Mouse (Mus musculus) G1E (cell line): ENCODE results near the gene Card14. TPM values are rescaled to one million over a fixed set of nuclear protein-coding genes. Genes with fewer than 3 reads are reported as not detected.

Experiments
- ATAC-seq: 2 replicates; pipeline ENCODE4 v1.8.0; 2016; ENCODE audit warnings: mild to moderate bottlenecking; ENCODE audit not compliant: insufficient number of reproducible peaks, poor library complexity, low FRiP score, severe bottlenecking; ENCODE audit errors: extremely low read depth
- DNase-seq: peaks from one replicate; pipeline ENCODE4 v3.0.0; 2012; ENCODE audit warnings: low spot score
- H3K27me3 ChIP-seq: 2 replicates; pipeline ENCODE4 v1.6.1; 2012; ENCODE audit warnings: mild to moderate bottlenecking, low read length, inconsistent platforms; ENCODE audit not compliant: insufficient read depth
- H3K36me3 ChIP-seq: replicated peaks from 2 replicates; pipeline ENCODE3; 2012; ENCODE audit warnings: mild to moderate bottlenecking, inconsistent platforms
- H3K4me1 ChIP-seq: 2 replicates; pipeline ENCODE4 v1.6.1; 2012; ENCODE audit warnings: low read depth, low read length, inconsistent platforms, mixed read lengths; ENCODE audit not compliant: insufficient read depth
- H3K4me3 ChIP-seq: 2 replicates; pipeline ENCODE4 v1.5.1; 2012; ENCODE audit warnings: low read depth, mild to moderate bottlenecking, inconsistent platforms, low read length, moderate library complexity, mixed read lengths
- H3K9me3 ChIP-seq: replicated peaks from 2 replicates; pipeline ENCODE4 v1.6.1; 2012; ENCODE audit warnings: inconsistent platforms
- CTCF ChIP-seq: IDR thresholded peaks from 2 replicates; pipeline ENCODE4 v1.5.1; 2012; ENCODE audit warnings: low read depth, low read length, inconsistent platforms, mixed read lengths
- GATA1 ChIP-seq: IDR thresholded peaks from 2 replicates; pipeline ENCODE4 v1.6.1; 2012; ENCODE audit warnings: borderline replicate concordance, low read length, inconsistent platforms, mixed read lengths
- GATA2 ChIP-seq: IDR thresholded peaks from 2 replicates; pipeline ENCODE4 v1.6.1; 2012; ENCODE audit warnings: low read depth, low read length, inconsistent platforms, borderline replicate concordance
- POLR2AphosphoS5 ChIP-seq: IDR thresholded peaks from 2 replicates; pipeline ENCODE4 v1.6.1; 2012; ENCODE audit warnings: low read depth, low read length, inconsistent platforms; ENCODE audit not compliant: insufficient replicate concordance
- TAL1 ChIP-seq: conservative IDR thresholded peaks from 2 replicates; pipeline ENCODE4 v1.6.1; 2012; ENCODE audit warnings: low read depth, low read length, inconsistent platforms, mixed read lengths
- polyA plus RNA-seq: library from polyadenylated mRNA; stranded (reverse); fragments of >175 nt; gene quantifications from 2 replicates; pipeline ENCODE4 v1.2.3, GENCODE M21; 2012
- total RNA-seq, 2 experiments: library from RNA; stranded (forward) in 1 of 2; stranded (reverse) in 1 of 2; fragments of 200-1000 nt in 1 of 2; fragments of >200 nt in 1 of 2; fragmentation: Nextera tagmentation in 1 of 2; gene quantifications; 2 replicates each; pipeline ENCODE4 v1.2.3; 2014 to 2017

Gene Card14
- total and polyA plus RNA-seq, 3 experiments = 0.11 TPM; not detected in 2

DNA sequence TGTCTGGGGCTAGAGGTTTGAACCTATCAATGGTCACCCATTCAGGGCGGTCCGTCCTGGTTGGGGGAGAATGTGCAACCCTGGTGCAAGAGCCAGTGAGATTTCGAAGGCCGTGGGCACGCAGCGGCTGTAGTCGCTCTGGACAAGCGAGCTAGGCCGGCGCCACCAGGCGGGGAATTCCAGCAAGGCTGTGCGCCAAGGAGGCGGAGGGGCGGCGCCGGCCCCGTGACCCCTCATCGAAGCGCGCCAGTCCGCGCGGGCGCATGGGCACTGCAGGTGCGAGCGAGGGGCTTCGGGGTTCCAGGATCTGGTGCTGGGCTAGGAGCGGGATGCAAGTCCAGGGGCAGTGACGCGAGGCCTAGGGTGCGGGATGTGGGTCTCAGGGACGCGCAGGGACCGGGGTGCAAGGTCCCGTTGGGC lies 82.3 kb downstream of the Card14 start:
- TF ChIP-seq CTCF = no peak

DNA sequence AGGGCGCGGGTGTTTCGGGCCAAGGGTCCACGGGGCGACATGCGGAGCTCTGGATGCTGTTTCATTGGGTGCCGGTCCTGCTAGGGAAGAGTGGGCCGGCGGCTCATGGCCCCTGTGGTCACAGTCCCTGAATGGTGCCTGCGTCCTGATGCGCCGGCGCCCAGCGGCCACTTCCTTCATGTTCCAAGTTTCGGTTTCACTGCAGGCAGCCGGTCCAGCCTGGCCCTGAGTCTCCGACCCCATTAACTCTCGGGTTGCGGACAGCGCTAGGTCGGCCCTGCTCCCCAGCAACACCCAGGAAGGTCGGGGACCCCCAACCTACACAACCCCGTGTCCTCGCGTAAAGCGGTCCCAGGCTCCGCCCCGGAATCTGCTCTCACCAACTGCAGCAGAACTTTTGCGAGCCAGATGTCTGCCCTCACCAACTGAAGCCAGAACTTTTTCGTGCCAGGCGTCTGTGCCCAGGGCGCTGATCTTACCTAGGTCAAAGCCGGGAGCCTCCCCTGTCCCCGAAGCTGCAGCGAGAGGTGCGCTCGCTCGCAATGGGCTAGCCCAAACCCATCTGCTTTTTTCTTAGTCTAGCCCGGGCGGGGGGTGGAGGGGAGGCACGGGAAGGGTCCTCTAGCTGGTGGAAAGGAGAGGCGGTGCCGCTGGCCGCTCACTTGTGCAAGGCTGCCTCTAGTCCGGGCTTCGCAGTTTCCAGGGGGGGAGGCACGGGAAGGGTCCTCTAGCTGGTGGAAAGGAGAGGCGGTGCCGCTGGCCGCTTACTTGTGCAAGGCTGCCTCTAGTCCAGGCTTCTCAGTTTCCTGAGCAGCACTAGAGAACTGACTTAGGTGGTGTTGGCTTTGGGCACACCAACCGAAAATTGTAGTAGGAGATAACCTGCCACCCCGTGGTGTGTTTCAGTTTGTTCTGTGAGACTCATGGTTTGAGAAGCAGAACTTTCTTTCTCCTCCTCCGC lies 83.0 kb downstream of the Card14 start:
- H3K4me1 ChIP-seq = peaks cover 56% of the 10 kb centered on the region
- peaks cover 10% of the 10 kb centered on the region for H3K36me3 ChIP-seq
- no peak for TF ChIP-seq GATA2
- no peak for TF ChIP-seq POLR2AphosphoS5
- no peak for TF ChIP-seq CTCF
- no peak for TF ChIP-seq TAL1
- TF ChIP-seq GATA1 = no peak
- peaks cover 38% of the 10 kb centered on the region for H3K27me3 ChIP-seq
- DNase-seq = peak; percentile 39
- ATAC-seq = no peak; the same call in 1 of the 2 replicates
- H3K9me3 ChIP-seq = no peaks in the 10 kb centered on the region
- peak overlapping the region; percentile 83 for H3K4me3 ChIP-seq

More for the DNA sequence above, 82.3 kb downstream of the Card14 start:
- Histone ChIP-seq H3K27me3 (peaks cover 38% of the 10 kb centered on the region), H3K9me3 (no peaks in the 10 kb centered on the region), H3K4me1 (peaks cover 54% of the 10 kb centered on the region), H3K36me3 (peaks cover 4% of the 10 kb centered on the region), H3K4me3 (peak overlapping the region; percentile 83)
- ATAC-seq (no peak), DNase-seq (peak; percentile 46)

DNA sequence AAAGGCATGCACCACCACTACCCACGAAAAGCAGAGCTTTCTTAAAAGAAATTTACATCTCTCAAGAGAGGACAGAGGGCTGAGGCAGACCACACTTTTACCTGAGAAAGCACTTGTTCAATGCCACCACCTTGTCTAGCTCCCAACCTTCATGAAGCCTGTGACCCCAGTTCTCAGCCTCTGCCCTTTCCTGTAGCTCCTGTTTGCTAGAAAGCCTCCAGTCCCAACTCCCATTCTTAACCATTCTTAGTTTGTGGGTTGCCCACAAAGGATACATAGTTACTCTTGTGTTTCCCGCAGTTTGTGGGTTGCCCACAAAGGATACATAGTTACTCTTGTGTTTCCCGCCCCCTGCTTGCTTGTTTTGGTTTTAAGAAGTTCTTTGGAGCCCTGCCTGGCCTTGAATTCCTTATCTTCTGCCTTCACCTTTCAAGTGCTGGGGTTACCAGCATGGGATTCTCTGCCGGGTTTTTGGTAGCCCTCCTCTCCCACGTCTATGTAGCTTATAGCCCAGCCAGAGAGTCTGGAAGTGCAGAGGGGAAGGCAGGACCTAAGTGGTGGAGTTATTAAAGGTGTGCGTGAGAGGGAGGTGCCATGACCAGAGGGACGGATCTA lies 83.9 kb downstream of the Card14 start:
- peak overlapping the region; percentile 73 for H3K4me3 ChIP-seq
- peaks cover 63% of the 10 kb centered on the region for H3K4me1 ChIP-seq
- TF ChIP-seq POLR2AphosphoS5 (no peak), TAL1 (0 out of 2 replicates have a peak, but pooled peaks have one; percentile 18)
- DNase-seq (peak; percentile 22), ATAC-seq (0 out of 2 replicates have a peak, but pooled peaks have one; percentile 4)
- H3K27me3 ChIP-seq = peaks cover 35% of the 10 kb centered on the region
- peaks cover 20% of the 10 kb centered on the region for H3K36me3 ChIP-seq
- no peaks in the 10 kb centered on the region for H3K9me3 ChIP-seq

DNA sequence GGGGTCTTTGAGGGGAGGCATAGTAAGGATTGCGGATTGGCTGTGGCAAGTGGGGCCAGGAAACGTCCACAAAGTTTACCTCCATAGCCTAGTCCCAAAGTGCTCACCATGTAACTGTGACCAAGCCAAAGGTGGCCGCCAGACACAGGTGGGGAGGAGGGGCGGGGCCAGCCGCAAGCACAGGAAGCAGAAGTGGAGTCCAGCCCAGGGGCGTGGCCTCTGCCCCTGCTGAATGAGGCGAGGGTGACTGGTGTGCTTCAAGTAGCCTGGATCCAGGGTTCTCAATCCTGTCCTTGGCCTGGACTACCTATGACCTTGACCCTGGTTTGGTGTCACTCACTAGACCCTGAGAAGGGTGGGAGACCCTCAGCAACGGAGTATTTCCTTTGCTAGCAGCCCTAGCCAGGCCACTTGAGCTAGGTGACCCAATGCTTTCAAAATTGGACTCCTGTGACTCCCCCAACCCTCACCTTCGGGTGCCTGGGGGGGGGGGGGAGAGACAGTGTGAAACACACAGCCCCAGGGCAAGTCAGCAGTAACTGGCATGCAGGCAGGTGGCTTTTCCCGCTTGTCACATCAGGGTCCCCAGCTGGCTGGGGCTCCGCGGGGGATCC lies 84.5 kb downstream of the Card14 start:
- TF ChIP-seq POLR2AphosphoS5 (no peak), GATA1 (no peak), GATA2 (no peak), TAL1 (no peak), CTCF (no peak)
- H3K27me3 ChIP-seq = peaks cover 35% of the 10 kb centered on the region

DNA sequence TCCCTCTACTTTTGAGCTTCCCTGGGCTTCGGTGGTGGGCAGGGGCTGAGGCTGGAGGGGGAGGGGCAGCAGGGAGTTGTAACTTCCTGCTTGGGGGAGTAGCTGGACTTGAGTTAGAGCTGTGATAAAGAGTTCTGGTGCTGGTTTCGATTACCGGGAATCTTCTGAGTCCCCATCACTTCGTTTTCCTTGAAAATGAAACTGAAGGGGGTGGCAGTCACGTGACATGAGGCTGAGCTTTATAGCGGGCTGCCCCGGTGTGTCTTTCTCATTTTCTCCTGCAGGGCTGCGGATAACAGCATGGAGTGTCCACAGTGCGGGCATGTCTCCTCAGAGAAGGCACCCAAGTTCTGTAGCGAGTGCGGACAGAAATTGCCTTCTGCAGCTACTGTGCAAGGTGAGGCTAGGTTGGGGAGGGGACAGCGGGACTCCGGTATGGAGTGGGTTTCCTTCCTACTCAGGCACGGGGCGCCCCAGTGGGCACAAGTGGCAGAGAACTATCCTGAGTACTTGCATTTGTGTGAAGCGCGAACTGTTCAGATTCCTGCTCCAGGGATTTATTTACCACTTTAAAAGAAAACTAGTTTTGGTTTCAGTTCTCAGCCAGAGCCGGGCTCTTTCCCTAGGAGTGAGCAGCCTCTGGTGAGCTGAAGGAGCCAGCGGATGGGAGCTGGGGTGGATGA lies 85.4 kb downstream of the Card14 start, which contains the start of gene Rnf213:
Gene Rnf213 (plus strand): TSS at position 301 of the 683 bp plus-strand sequence.
- Histone ChIP-seq H3K27me3 (peaks cover 28% of the 10 kb centered on the region), H3K4me3 (peak within 1 kb of the TSS; percentile 73), H3K9me3 (no peaks in the 10 kb centered on the region), H3K36me3 (peaks cover 25% of the 10 kb centered on the region), H3K4me1 (peaks cover 63% of the 10 kb centered on the region)
- TF ChIP-seq TAL1 (no peak), POLR2AphosphoS5 (0 out of 2 replicates have a peak, but pooled peaks have one; percentile 58), CTCF (0 out of 2 replicates have a peak, but pooled peaks have one; percentile 5)
- peak; percentile 77 for DNase-seq
- ATAC-seq = peak; percentile 35; the same call in 1 of the 2 replicates

More for the DNA sequence above, 84.5 kb downstream of the Card14 start:
- ATAC-seq (peak; percentile 71), DNase-seq (peak; percentile 72)
- H3K4me3 ChIP-seq = peak overlapping the region; percentile 73
- H3K36me3 ChIP-seq = peaks cover 23% of the 10 kb centered on the region
- peaks cover 63% of the 10 kb centered on the region for H3K4me1 ChIP-seq
- no peaks in the 10 kb centered on the region for H3K9me3 ChIP-seq

DNA sequence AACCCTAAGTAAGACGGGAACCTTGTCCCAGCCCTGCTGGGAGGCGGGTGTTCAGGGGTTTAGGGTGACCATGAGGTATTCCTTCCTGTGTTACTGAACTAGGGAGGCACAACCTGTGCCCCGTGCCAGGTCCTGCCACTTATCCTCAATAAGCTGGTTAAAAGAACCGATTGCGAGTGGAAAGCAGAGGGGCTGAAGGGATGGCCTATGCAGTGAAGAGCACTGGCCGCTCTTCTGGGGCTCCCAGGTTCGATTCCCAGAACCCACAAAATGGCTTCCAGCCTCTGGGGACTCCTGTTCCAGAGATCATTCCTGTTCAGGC lies 85.9 kb downstream of the Card14 start:
- DNase-seq (peak; percentile 35), ATAC-seq (no peak)
- H3K27me3 ChIP-seq = peaks cover 25% of the 10 kb centered on the region
- peaks cover 30% of the 10 kb centered on the region for H3K36me3 ChIP-seq
- TF ChIP-seq CTCF (no peak), GATA2 (no peak), TAL1 (no peak), GATA1 (no peak), POLR2AphosphoS5 (no peak)
- H3K9me3 ChIP-seq = no peaks in the 10 kb centered on the region
- H3K4me3 ChIP-seq = peak overlapping the region; percentile 73
- H3K4me1 ChIP-seq = peaks cover 63% of the 10 kb centered on the region
